Mouse (Mus musculus) urinary bladder, postnatal 36 days (tissue): ENCODE measurements at regions not wholly inside any gene's neighbourhood (a gene's known extent, or its start where the extent isn't known, plus 50 kb on each side); places are given as distances from the start of the nearest gene placed in this dataset.
A peak's percentile ranks its signal among the peaks of the same experiment; 100 is the strongest.

ENCODE experiments used
- DNase-seq, 2 experiments: peaks; one replicate each; pipeline ENCODE4 v3.0.0; 2022; ENCODE audit warnings: low spot score in 2 of 2, mixed read lengths in 1 of 2

DNA sequence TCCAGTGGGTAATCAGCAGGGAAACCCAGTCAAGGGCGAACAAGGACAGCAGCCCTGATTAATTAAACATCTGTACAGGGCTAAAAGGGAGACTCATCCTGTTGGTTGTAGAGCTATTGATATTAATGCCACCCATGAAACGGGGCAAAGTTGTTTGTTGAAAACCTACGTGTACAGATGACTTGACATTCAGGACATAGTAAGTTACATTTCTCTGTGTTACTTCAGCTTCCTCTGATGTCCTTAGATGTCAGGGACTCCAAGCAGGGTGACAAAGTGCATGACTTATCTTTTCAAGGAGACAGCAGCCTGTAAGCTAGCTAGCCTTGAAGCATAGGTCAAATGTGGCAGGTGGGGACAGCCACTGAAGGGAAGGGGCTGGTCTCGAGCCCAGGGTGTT is 390.5 kb downstream of the Ccdc171 start:
- DNase-seq: no peak

DNA sequence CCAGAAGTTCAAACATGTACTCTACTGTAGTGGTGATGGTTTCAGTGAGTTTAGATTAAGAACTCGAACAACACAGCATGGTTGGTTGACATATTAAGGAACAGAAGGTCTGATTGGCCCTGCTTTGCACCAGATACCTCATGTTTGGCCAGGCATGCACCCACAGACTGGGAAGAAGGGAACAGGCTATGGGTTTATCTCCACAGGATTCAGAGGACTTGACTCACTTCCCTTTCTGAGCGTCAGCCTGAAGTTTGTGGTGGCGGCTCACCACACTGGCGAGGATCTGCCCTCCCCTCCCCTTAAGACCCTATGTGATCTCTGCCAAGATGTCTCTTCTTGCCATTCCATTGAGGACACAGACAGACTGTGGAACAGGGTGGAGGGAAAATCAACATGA is 391.7 kb downstream of the Ccdc171 start:
- no peak for DNase-seq

DNA sequence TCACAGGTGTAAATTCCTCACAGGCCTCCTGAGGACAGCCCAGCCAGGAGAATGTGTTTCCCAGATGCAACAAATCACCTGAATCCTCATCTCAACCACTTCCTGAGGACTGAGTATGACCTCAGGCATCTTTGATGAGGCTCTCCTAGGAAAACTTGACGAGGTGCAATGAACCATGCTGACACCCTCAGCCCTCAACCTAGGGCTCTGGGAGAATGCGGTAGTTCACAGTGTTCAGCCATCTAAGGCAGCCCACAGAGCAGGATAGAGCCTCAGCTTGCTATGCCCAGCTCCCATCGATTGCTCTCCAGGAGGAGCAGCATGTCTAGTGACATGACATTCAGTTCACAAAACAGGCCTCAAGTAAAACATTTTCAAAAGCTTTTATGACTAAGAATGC is 392.7 kb downstream of the Ccdc171 start:
- no peak for DNase-seq

DNA sequence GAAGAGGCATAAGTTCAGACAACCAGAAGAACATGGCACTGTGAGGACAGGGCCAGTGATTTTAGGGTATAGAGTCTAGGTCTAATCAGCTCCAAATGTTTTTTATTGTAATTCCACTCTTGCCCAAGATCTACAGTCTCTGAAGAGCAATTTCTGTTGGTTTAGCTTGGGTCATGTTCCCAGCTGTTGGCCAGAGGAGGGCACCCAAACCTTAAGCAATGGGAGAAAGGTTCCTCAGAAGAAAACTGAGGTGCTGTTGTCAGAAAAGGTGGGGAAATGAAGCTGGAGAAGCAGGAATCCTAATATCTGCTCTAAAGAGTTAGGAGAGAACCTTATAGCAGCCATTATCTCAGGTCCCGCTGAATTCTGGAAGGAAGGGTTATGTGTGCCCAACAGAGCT is 393.7 kb downstream of the Ccdc171 start:
- peak in 1 of 2 experiments; percentile 9 for DNase-seq

DNA sequence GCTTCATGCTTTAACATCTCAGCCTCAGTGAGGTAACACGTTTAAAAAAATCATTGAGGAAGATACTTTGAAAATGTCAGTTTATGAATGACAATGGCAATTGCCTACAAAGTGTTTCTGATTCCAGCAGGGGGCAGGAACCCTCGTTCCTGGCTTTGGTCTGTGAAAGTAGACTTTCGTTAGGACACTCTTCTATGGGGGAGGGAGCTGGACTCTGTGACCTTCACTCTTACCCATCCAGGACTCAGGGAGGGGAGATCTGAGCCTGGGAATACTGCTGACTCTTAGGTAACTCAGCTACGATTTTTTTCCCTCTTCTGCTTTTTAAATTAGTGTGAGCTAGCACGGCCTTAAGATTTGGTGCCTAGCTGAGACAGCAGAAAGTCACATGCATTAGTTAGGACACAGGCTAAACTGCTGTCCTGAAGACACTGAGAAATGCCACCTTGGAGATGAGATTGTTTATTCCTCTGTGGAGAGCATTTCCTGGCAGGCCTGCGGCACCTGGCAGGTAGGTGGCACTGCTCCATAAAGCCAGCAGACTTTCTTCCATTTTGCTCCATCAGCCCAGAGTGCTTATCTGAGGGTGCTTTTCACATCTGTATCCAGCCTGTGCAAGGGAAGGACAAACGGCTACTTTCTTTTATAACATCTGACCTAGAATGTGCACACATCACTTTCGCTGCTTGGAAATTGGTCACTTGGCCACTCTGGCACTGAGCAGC is 399.9 kb downstream of the Ccdc171 start:
- DNase-seq: no peak

DNA sequence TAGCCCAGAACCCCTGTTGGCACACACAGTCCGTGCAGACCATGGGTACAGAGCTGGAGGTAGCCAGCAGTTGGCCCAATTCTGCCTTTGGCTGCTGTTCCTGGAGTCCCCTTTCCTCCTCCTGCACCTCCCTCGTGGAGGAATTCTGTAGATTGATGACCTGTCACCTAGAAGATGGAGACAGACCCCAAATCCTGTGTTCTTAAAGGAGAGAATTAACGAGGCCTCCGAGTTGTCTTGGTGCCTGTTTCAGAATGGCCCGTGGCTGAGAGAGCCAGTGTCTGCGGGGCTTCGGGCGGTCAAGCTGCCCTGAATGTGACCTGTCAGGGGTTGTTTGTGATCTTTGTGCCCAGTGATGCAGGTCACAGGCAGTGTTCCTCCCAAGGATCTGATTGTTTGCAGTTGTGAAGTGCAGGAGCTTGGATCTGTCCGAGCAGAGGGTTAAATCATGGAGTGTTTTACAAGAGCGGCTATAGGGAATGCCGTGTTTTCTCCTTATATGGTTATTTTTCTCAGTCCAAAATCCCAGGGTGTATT is 400.9 kb downstream of the Ccdc171 start:
- no peak for DNase-seq

DNA sequence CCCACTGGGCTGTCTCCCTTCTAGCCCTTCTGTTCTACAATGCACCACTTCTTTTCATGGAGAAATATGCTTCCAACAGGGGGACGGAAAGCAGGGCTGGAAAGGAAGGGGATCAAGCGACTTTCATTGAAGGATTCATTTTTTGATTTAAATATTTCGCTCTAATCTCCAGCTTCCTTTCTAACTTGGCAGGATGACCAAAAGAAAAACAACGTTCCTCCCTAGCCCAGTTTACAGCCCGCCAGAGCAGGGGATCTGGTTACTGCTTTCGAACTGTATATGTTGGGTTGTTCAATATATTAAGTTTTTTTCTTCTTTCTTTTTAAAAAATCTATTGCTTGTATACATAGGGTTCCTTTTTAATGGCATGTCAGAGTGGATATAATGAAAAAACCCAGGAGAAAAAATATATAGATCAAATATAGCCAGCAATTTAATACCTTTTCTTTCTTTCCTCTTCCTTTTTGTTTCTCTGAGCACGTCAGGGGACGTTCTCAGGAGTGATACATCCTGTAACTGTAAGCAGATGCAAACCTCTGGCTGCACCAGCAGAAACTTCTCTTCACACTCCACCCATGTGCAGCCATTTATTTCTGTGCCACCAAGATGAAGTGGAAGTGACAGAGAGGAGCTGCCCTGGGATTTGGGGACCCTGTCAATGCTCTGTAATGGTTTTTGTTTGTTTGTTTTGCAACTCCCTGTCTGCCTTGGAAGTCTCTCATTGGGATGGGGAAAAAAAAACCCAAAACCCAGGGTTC is 406.7 kb downstream of the Ccdc171 start:
- DNase-seq: no peak

DNA sequence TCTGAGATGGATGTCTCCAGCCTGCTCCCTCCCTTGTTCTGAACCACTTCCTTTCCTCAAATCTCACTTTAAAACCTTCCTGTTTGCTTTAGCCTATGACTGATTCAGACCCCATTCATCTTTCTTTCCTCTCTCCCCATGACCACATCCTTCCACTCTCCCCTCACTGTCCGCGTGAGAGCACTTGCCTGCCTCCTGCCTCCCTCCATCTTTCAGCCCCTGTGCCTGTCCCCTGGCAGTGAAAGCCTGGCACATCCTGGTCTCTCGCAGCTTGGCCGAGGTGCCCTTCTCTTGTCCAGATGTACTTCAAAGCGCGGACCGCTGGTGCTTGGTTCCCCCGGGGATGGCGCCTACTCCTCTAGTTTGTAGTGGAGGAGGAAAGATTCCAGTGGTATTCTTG is 416.3 kb downstream of the Ccdc171 start:
- no peak for DNase-seq

DNA sequence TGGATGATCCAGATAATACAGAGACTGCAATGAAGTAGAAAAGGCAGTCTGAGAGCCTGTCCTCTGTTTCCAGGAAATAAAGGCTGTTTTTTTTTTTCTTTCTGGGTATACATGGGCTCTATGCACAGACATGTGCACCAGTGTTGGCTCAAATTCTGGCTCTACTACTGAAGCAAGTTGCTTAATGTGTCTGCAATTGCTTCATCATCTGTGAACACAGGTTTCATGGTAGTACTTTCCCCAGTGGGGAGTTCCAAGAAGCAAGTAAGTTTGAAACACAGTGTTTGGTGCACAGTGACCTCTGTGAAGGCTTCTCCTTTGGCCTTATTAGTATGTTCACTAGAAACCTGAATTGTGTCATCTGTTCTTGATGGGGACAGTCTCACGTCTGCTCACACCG is 424.3 kb downstream of the Ccdc171 start:
- no peak for DNase-seq

DNA sequence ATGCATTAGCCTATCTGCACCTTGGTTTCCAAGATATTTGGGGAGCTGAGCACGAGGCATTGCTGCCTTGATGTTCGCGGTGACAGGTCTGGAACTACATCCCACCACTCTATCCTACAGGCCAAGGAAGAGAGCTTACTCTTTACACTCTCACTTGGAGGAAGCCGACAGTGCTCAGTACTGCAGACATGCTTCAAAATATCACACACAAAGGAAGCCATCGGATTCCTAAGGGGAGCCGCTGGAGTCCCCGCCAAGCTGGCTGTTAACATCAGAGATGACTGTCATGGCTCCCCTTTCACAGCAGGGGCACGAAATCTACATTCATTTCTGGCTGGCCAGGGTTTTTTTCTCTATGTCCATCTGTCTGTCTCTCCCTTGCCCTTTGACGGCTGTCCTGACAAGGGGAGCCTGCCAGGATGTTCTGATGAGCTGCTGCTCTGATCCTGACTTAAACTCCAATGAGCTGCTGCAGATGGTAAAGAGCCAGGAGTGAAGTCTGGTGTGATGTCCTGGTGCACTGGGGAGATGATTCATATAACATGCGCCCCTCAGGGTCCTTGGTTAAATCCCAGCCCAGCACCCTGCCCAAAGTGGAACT is 425.6 kb downstream of the Ccdc171 start:
- no peak for DNase-seq

DNA sequence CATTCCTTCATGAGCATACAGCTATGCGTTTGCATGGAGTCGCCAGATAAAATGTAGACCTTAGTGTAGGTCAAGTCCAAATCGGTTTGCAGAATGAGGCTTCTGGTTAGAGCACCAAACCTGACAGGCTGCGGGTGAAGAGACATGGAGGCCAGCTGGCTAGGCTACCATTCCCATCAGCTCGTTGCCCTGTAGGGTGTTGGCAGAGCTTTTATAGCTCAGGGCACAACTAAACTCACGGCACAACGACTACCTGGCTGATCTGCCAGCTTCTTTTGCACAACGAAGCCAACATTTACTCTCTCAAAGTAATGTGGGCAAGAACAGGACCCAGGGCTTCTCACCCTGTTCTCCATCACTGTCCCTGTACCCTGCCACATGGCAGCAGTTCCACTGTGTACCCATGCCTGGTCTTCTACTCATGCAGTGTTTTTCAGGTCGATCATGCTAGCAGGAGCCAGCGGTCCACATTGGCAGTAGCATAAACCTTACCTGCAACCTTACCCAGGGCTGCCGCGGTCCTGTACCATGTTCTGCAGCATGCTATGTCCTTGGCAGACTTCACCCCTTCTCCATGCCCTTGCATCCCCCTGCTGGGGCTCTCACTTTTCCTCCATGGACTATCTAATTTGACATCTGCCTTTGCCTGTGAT is 431.0 kb downstream of the Ccdc171 start:
- DNase-seq: no peak

DNA sequence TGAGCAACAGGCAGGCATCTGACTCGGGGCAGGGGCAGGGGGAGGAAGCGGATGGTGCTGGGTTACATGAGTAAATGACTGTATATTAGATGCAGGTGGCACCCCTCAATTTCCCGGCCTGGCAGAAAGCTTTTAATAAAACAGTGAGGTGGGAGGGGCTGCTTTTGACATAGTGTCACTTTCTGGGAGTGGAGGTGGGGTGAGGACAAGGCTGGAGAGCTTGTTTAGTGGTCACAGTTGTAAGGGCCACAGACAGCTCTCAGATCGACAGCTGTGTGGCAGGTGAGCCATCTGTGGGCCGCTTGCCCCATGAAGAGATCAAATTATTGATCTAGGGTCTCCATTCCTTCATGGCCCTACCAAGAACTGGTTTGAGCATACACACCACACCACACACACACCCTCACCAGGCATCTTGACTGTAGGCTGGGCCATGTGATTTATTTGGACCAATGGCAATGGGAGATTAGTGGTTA is 431.9 kb downstream of the Ccdc171 start:
- DNase-seq: no peak

DNA sequence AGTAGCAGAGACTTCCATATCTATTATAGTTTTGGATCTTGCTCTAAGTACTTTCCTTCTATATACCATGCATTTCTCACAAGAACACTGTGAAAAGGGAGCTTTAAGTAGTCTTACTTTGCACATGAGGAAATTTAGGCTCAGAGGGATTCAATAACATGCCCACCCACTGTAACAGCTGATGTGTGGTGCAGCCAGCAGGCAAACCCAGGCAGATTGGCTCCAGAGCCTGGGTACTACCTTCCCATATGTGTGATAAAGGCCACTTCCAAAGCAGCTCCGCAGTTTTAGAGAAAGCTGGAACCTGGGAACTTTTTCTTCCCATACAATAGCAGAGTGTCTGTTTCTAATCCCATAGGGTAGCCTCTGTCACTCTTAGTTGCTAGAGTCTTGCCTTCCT is 441.6 kb downstream of the Ccdc171 start:
- no peak for DNase-seq

DNA sequence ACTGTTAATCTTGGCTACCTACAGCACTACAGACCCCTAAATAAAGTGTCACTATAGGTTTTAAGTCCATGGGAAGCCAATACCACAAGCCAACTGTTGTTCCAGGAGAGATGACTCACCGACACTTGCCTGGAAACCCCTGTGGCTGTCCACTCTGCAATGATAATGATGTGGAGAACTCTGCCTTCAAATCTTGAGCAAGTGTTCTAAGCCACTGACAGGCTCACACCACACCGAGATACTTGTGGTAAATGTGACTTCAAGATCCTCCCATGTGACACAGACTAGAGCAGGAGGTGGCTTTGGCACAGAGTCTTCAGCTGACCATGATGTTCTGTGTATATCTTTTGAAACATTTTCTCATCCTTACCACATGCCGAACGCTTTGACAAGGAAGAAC is 447.8 kb downstream of the Ccdc171 start:
- no peak for DNase-seq

DNA sequence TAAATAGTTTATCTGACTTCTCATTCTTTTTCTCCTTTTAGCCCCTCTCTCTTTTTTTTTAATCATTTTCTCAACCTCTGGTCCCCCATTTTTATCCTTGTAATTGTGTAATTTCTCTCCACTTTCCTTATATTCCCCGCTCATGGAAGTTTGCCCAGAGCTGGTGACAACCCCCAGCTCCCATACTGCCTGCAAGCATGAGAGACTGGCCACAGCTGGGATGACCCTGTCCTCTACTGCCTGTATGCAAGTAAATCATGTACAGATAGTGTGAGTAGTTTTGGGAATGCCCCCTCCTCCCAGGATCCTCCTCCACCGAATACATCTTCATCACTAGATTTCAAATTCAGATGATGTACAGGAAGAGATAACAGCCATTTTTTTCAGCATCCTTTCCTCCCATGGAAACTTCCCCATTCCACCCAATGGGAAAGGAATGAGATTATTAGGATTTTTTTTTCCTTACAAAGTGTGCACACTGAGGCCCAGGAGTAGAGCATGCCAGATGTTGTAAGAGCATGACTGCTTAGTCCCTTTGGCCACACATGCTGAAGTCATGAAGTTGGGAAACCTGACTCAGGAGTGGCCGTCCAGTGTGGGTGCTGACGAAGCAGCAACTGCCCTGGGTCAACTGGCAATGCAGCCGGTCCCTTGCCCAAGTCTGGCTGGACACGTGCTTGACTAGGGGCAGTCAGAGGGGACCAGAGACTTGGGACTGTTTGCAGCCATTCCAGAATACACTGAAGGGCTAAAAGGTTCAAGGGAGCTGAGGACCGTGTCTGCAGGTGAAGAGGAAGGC is 449.1 kb downstream of the Ccdc171 start:
- peak; percentile 3 to 51 for DNase-seq

DNA sequence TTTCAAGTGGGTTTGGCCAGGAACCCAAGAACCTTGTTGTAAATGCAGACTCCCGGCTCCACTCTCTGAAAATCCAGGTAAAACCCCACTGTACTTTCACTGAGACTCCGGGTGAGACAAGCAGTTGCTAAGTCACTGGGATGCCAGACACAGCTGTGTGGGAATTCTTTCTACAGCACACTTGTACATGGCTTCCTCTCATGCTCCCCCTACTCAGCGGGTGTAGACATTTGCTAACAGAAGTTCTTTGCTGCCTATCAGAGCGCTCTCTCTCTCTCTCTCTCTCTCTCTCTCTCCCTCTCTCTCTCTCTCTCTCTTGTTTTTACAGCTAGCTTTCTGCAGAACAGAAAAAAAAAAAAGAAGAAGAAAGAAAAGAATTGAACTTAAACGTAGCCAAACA is 450.2 kb downstream of the Ccdc171 start:
- no peak for DNase-seq

DNA sequence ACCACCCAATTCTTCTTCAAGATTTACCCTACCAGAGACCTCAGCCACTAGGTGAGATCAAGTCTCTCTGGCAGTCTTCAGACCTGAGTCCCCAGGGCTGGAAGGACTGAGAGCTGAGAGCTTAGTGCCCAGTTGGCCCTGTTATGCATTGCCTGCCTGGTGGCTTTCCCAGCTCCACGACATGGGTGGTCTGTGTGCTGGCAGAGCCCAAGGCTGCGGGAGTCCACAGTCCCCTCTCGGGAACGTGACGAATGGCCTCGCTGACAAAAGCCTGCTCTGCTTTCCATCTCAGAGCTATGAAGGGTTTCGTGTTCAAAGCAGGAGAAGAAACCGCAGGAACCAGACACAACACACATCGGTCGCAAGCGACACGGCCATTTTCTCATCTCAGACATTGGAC is 450.7 kb downstream of the Ccdc171 start:
- DNase-seq: no peak

DNA sequence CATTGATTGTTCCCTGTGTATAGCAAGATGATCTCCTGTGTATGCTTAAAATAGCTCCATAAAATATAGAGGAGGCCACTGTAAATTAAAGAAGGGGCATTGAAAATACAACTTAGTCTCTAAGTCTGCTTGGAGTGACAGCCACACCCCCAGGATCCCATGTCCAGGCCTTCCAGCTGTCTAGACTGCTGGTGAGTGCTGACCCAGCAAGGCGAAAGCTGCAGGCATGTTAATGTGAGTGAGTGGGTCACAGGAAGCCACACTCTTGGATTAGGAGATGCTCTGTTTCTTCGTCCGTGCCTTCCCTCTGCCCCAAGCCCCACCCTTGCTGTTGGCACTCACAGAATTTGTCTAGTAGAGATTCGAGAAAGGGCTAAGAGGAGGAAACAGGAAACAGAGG is 453.7 kb downstream of the Ccdc171 start:
- no peak for DNase-seq

DNA sequence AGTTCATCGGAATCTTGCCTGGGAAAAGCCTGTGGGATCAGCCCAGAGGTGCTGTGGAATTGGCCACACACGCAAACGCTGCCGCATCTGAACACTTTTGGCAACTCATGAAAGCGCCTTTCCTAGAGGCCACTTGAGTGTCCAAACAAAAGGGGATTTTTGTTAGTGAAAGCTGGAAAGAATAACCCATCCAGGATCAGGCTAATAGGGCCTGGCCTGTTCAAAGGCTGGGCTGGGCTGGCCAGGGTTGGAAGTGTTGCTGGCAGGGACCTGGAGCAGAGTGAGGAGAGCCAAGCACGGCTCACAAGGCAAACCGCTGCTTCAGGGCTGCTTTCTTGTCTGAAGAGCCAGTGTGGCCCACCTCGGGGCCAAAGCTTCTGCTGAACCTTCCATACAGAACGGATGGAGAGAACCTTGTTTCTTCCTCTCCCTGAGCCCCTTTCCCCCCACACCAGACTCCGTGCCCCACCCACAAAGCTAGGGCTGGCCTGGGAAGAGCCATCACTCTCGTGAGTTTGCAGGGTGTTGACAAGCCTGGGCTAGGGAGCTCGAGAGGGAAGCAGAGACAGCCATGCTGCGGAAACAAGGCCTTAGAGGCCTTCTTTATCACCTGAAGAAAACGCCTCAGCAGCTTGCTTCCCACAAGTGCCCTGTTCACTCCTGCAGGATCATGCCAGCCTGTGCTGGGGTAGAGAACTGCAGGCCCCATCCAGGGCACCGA is 459.5 kb downstream of the Ccdc171 start:
- peak; percentile 14 to 20 for DNase-seq

DNA sequence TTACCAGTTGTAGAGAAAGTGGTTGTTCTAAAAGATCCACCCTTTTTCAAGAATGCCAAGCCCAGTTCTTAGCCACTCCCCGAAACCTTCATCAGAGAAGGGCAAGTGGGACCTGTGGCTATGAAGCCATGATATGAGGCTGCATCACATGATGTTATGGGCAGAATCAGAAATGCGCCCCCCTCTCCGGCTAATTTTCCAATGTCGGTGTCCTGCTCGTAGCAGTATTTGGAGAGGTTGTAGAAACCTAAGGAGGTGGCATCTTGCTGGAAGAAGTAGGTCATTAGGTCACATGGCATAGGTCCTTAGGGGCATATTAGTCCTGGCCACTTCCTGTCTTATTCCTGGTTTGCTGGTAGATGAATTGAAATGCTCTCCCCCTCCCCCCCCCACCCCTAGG is 460.1 kb downstream of the Ccdc171 start:
- no peak for DNase-seq
